Mouse (Mus musculus) hindbrain, embryonic 13.5 days (tissue): Measurements from ENCODE around the gene 1700021F05Rik. TPM values are rescaled to one million over a fixed set of nuclear protein-coding genes. Genes with fewer than 3 reads are reported as not detected.
A peak's percentile ranks its signal among the peaks of the same experiment; 100 is the strongest.

Experiments
- ATAC-seq: fragments of 200-750 bp; cut with Nextera tagmentation; 2 replicates; pipeline ENCODE4 v1.8.0; 2017; ENCODE audit warnings: moderate TSS enrichment; ENCODE audit not compliant: low FRiP score
- H3K27ac ChIP-seq: fragments of 300-500 bp; sonication (generic); 2 replicates; pipeline ENCODE4 v1.5.1; 2015; ENCODE audit warnings: inconsistent platforms, mild to moderate bottlenecking, moderate library complexity
- H3K27me3 ChIP-seq: fragments of 300-500 bp; sonication (generic); 2 replicates; pipeline ENCODE4 v1.6.1; 2015; ENCODE audit warnings: mild to moderate bottlenecking, inconsistent platforms
- H3K36me3 ChIP-seq: fragments of 300-500 bp; sonication (generic); 2 replicates; pipeline ENCODE4 v1.6.1; 2015; ENCODE audit warnings: mild to moderate bottlenecking, inconsistent platforms
- H3K4me1 ChIP-seq: fragments of 300-500 bp; sonication (generic); replicated peaks from 2 replicates; pipeline ENCODE4 v1.6.1; 2015; ENCODE audit warnings: inconsistent platforms
- H3K4me2 ChIP-seq: fragments of 300-500 bp; sonication (generic); 2 replicates; pipeline ENCODE4 v1.6.1; 2015; ENCODE audit warnings: inconsistent platforms, mild to moderate bottlenecking, moderate library complexity
- H3K4me3 ChIP-seq: fragments of 300-500 bp; sonication (generic); 2 replicates; pipeline ENCODE4 v1.5.1; 2015; ENCODE audit warnings: mild to moderate bottlenecking, inconsistent platforms
- H3K9ac ChIP-seq: fragments of 300-500 bp; sonication (generic); 2 replicates; pipeline ENCODE4 v1.6.1; 2015; ENCODE audit warnings: mild to moderate bottlenecking, inconsistent platforms
- H3K9me3 ChIP-seq: fragments of 300-500 bp; sonication (generic); 2 replicates; pipeline ENCODE4 v1.6.1; 2016; ENCODE audit warnings: inconsistent platforms
- WGBS: fragments of 180-500 bp; shearing (Covaris S2); methylation state at CpG from one replicate; pipeline ENCODE4 v1.1.7; 2015; 5-methylcytosine and 5-hydroxymethylcytosine counted together
- polyA plus RNA-seq: library from polyadenylated mRNA; unstranded; fragments of >200 nt; fragmentation: Nextera tagmentation; extraction: Ambion mirVana; gene quantifications from 2 replicates; pipeline ENCODE4 v1.2.1, GENCODE M21; 2015

Gene 1700021F05Rik
- polyA plus RNA-seq, 1 experiment from 2014 or later: 69.7 TPM

- no peaks in the 10 kb centered on the region for H3K27me3 ChIP-seq
- WGBS: 78% methylated on average over 8 of the region's 8 CpGs
Measured at GRCm38 (mm10) chr10:43490034-43490433, 50.8 kb downstream of the 1700021F05Rik start.

GRCm38 (mm10) chr10:43489550-43489949 is 51.2 kb downstream of the 1700021F05Rik start:
- Histone ChIP-seq H3K27ac (no peak overlapping the region), H3K9ac (no peak overlapping the region), H3K4me1 (0 out of 2 replicates have a peak, but pooled peaks cover 12% of the 10 kb centered on the region), H3K9me3 (no peaks in the 10 kb centered on the region), H3K36me3 (peaks cover 6% of the 10 kb centered on the region), H3K4me3 (no peak overlapping the region), H3K27me3 (no peaks in the 10 kb centered on the region), H3K4me2 (no peak overlapping the region)
- WGBS: 68% methylated on average over 6 of the region's 6 CpGs
- no peak for ATAC-seq

More at GRCm38 (mm10) chr10:43490034-43490433, 50.8 kb downstream of the 1700021F05Rik start:
- no peak overlapping the region for H3K4me2 ChIP-seq
- H3K4me1 ChIP-seq: 0 out of 2 replicates have a peak, but pooled peaks cover 12% of the 10 kb centered on the region
- peaks cover 11% of the 10 kb centered on the region for H3K36me3 ChIP-seq
- no peaks in the 10 kb centered on the region for H3K9me3 ChIP-seq
- ATAC-seq: no peak
- no peak overlapping the region for H3K4me3 ChIP-seq
- H3K27ac ChIP-seq: no peak overlapping the region
- no peak overlapping the region for H3K9ac ChIP-seq

- no peak overlapping the region for H3K4me3 ChIP-seq
- no peaks in the 10 kb centered on the region for H3K27me3 ChIP-seq
- no peak for ATAC-seq
- no peak overlapping the region for H3K27ac ChIP-seq
- no peaks in the 10 kb centered on the region for H3K9me3 ChIP-seq
- H3K9ac ChIP-seq: no peak overlapping the region
- 93% methylated on average over 7 of the region's 7 CpGs for WGBS
- 0 out of 2 replicates have a peak, but pooled peaks cover 12% of the 10 kb centered on the region for H3K4me1 ChIP-seq
- no peak overlapping the region for H3K4me2 ChIP-seq
- H3K36me3 ChIP-seq: peaks cover 2% of the 10 kb centered on the region; the same call in 1 of the 2 replicates
Measured at GRCm38 (mm10) chr10:43489139-43489538, 51.7 kb downstream of the 1700021F05Rik start.

- no peak overlapping the region for H3K9ac ChIP-seq
- no peaks in the 10 kb centered on the region for H3K9me3 ChIP-seq
- peaks cover 18% of the 10 kb centered on the region for H3K4me1 ChIP-seq
- no peaks in the 10 kb centered on the region for H3K27me3 ChIP-seq
- H3K4me3 ChIP-seq: no peak overlapping the region
- H3K27ac ChIP-seq: no peak overlapping the region
- no peak overlapping the region for H3K4me2 ChIP-seq
- 81% methylated on average over 4 of the region's 4 CpGs for whole genome bisulfite sequencing
- H3K36me3 ChIP-seq: no peaks in the 10 kb centered on the region
- ATAC-seq: no peak
Measured at GRCm38 (mm10) chr10:43488258-43488657, 52.5 kb downstream of the 1700021F05Rik start.

- H3K4me2 ChIP-seq: no peak overlapping the region
- H3K27ac ChIP-seq: no peak overlapping the region
- H3K4me3 ChIP-seq: no peak overlapping the region
- peaks cover 25% of the 10 kb centered on the region for H3K4me1 ChIP-seq
- no peak for ATAC-seq
- no peaks in the 10 kb centered on the region for H3K9me3 ChIP-seq
- 89% methylated on average over 3 of the region's 3 CpGs for WGBS
- no peak overlapping the region for H3K9ac ChIP-seq
- no peaks in the 10 kb centered on the region for H3K27me3 ChIP-seq
- no peaks in the 10 kb centered on the region for H3K36me3 ChIP-seq
Measured at GRCm38 (mm10) chr10:43487441-43488010, 53.3 kb downstream of the 1700021F05Rik start.

GRCm38 (mm10) chr10:43485751-43486268 is 55.0 kb downstream of the 1700021F05Rik start:
- H3K4me3 ChIP-seq: no peak overlapping the region
- H3K36me3 ChIP-seq: no peaks in the 10 kb centered on the region
- no peak overlapping the region for H3K27ac ChIP-seq
- H3K9me3 ChIP-seq: no peaks in the 10 kb centered on the region
- ATAC-seq: no peak
- WGBS: 94% methylated on average over 6 of the region's 6 CpGs
- H3K27me3 ChIP-seq: no peaks in the 10 kb centered on the region
- H3K4me2 ChIP-seq: no peak overlapping the region
- H3K4me1 ChIP-seq: peaks cover 41% of the 10 kb centered on the region
- no peak overlapping the region for H3K9ac ChIP-seq

GRCm38 (mm10) chr10:43483426-43483995 is 57.3 kb downstream of the 1700021F05Rik start:
- 37% methylated on average over 9 of the region's 9 CpGs for WGBS
- peak overlapping the region; percentile 15; the same call in 1 of the 2 replicates for H3K4me2 ChIP-seq
- peaks cover 39% of the 10 kb centered on the region for H3K4me1 ChIP-seq
- H3K9ac ChIP-seq: 0 out of 2 replicates have a peak overlapping the region, but pooled peaks have one; percentile 14
- H3K9me3 ChIP-seq: no peaks in the 10 kb centered on the region
- H3K27me3 ChIP-seq: no peaks in the 10 kb centered on the region
- H3K27ac ChIP-seq: 0 out of 2 replicates have a peak overlapping the region, but pooled peaks have one; percentile 45
- H3K36me3 ChIP-seq: no peaks in the 10 kb centered on the region
- H3K4me3 ChIP-seq: no peak overlapping the region
- ATAC-seq: no peak

GRCm38 (mm10) chr10:43482021-43482420 is 58.8 kb downstream of the 1700021F05Rik start:
- no peak overlapping the region for H3K4me2 ChIP-seq
- H3K27me3 ChIP-seq: no peaks in the 10 kb centered on the region
- H3K36me3 ChIP-seq: no peaks in the 10 kb centered on the region
- H3K9me3 ChIP-seq: no peaks in the 10 kb centered on the region
- no peak overlapping the region for H3K4me3 ChIP-seq
- 89% methylated on average over 5 of the region's 5 CpGs for WGBS
- no peak for ATAC-seq
- peaks cover 54% of the 10 kb centered on the region for H3K4me1 ChIP-seq
- H3K9ac ChIP-seq: no peak overlapping the region
- no peak overlapping the region for H3K27ac ChIP-seq

- no peak overlapping the region for H3K4me2 ChIP-seq
Measured at GRCm38 (mm10) chr10:43481179-43481578, 59.6 kb downstream of the 1700021F05Rik start.

GRCm38 (mm10) chr10:43480227-43480849 is 60.5 kb downstream of the 1700021F05Rik start:
- Histone ChIP-seq H3K9me3 (no peaks in the 10 kb centered on the region), H3K36me3 (no peaks in the 10 kb centered on the region), H3K9ac (peak overlapping the region; percentile 90), H3K4me3 (peak overlapping the region; percentile 76), H3K27ac (peak overlapping the region; percentile 98), H3K4me2 (peak overlapping the region; percentile 97), H3K4me1 (peaks cover 59% of the 10 kb centered on the region), H3K27me3 (no peaks in the 10 kb centered on the region)
- WGBS: 3% methylated on average over 13 of the region's 13 CpGs
- no peak for ATAC-seq

More at GRCm38 (mm10) chr10:43481179-43481578, 59.6 kb downstream of the 1700021F05Rik start:
- H3K4me3 ChIP-seq: no peak overlapping the region
- WGBS: 38% methylated on average over 4 of the region's 4 CpGs
- no peak overlapping the region for H3K9ac ChIP-seq
- no peak overlapping the region for H3K27ac ChIP-seq
- no peaks in the 10 kb centered on the region for H3K36me3 ChIP-seq
- H3K27me3 ChIP-seq: no peaks in the 10 kb centered on the region
- ATAC-seq: no peak
- no peaks in the 10 kb centered on the region for H3K9me3 ChIP-seq
- peaks cover 59% of the 10 kb centered on the region for H3K4me1 ChIP-seq

- peak overlapping the region; percentile 76 for H3K4me3 ChIP-seq
- H3K27me3 ChIP-seq: no peaks in the 10 kb centered on the region
- peak; percentile 85 for ATAC-seq
- peaks cover 59% of the 10 kb centered on the region for H3K4me1 ChIP-seq
- H3K4me2 ChIP-seq: peak overlapping the region; percentile 97
- WGBS: under 1% methylated on average over 66 of the region's 103 CpGs
- H3K27ac ChIP-seq: peak overlapping the region; percentile 98
- H3K9ac ChIP-seq: peak overlapping the region; percentile 90
- no peaks in the 10 kb centered on the region for H3K36me3 ChIP-seq
- H3K9me3 ChIP-seq: no peaks in the 10 kb centered on the region
Measured at GRCm38 (mm10) chr10:43479436-43480157, 61.2 kb downstream of the 1700021F05Rik start.
